Mouse (Mus musculus) CH12.LX (cell line): ENCODE measurements at regions not wholly inside any gene's neighbourhood (a gene's known extent, or its start where the extent isn't known, plus 50 kb on each side); places are given as distances from the start of the nearest gene placed in this dataset.

Source experiments
- DNase-seq: peaks from one replicate; pipeline ENCODE4 v3.0.0-alpha.2; 2013; ENCODE audit errors: extremely low read depth
- H3K27ac ChIP-seq: 2 replicates; pipeline ENCODE4 v1.5.1; 2012; ENCODE audit warnings: low read depth, mild to moderate bottlenecking, control low read depth, moderate library complexity; ENCODE audit not compliant: insufficient read depth
- H3K27me3 ChIP-seq: replicated peaks from 2 replicates; pipeline ENCODE3; 2012; ENCODE audit warnings: inconsistent platforms
- H3K36me3 ChIP-seq, 2 experiments: replicated peaks in 1 of 2; 2 replicates each; pipeline versions ENCODE3 to v1.6.1; 2012; ENCODE audit warnings: inconsistent platforms in 1 of 2, low read length in 1 of 2, mild to moderate bottlenecking in 1 of 2, mixed read lengths in 1 of 2, moderate library complexity in 1 of 2; ENCODE audit not compliant: control insufficient read depth in 1 of 2, insufficient read depth in 1 of 2
- H3K4me1 ChIP-seq, 2 experiments: 2 replicates each; pipeline ENCODE4 v1.6.1; 2012; ENCODE audit warnings: inconsistent platforms in 1 of 2, moderate library complexity in 1 of 2; ENCODE audit not compliant: insufficient read depth in 2 of 2, control insufficient read depth in 1 of 2
- H3K4me2 ChIP-seq: 2 replicates; pipeline ENCODE4 v1.6.1; 2012; ENCODE audit warnings: low read depth, mild to moderate bottlenecking, control low read depth; ENCODE audit not compliant: poor library complexity, insufficient read depth, severe bottlenecking
- H3K4me3 ChIP-seq, 3 experiments: fragments of 150-350 bp in 1 of 3; sonication (generic) in 1 of 3; replicated peaks in 1 of 3; 2 replicates each; pipeline versions ENCODE3 to v1.5.1; 2011 to 2012; ENCODE audit warnings: low read depth in 2 of 3, low read length in 2 of 3, mild to moderate bottlenecking in 2 of 3, moderate library complexity in 2 of 3, control low read depth in 1 of 3, improper control_type of control experiment in 1 of 3, inconsistent platforms in 1 of 3, mixed read lengths in 1 of 3; ENCODE audit not compliant: poor library complexity in 1 of 3
- H3K79me2 ChIP-seq: replicated peaks from 2 replicates; pipeline ENCODE4 v1.6.1; 2012; ENCODE audit warnings: mild to moderate bottlenecking, moderate library complexity; ENCODE audit not compliant: control insufficient read depth, poor library complexity, insufficient read depth, severe bottlenecking; ENCODE audit errors: extremely low read depth
- H3K9ac ChIP-seq: 2 replicates; pipeline ENCODE4 v1.6.1; 2012; ENCODE audit warnings: low read depth, mild to moderate bottlenecking, control low read depth, moderate library complexity; ENCODE audit not compliant: insufficient read depth
- H3K9me3 ChIP-seq: replicated peaks from 2 replicates; pipeline ENCODE3; 2012; ENCODE audit warnings: low read length, inconsistent platforms, mixed read lengths
- CHD1 ChIP-seq: IDR thresholded peaks from 2 replicates; pipeline ENCODE4 v1.6.1; 2012; ENCODE audit warnings: low read depth, low read length, improper control_type of control experiment, inconsistent platforms
- EP300 ChIP-seq: IDR thresholded peaks from 2 replicates; pipeline ENCODE4 v1.6.1; 2011; ENCODE audit warnings: low read length, improper control_type of control experiment
- ETS1 ChIP-seq: conservative IDR thresholded peaks from 2 replicates; pipeline ENCODE4 v1.6.1; 2012; ENCODE audit warnings: low read depth, mild to moderate bottlenecking, inconsistent platforms, low read length, improper control_type of control experiment, moderate library complexity
- HCFC1 ChIP-seq: IDR thresholded peaks from 2 replicates; pipeline ENCODE4 v1.6.1; 2012; ENCODE audit warnings: low read depth, mild to moderate bottlenecking, inconsistent platforms, low read length, improper control_type of control experiment
- JUND ChIP-seq: conservative IDR thresholded peaks from 2 replicates; pipeline ENCODE4 v1.6.1; 2011; ENCODE audit warnings: low read depth, low read length, improper control_type of control experiment
- KAT2A ChIP-seq: IDR thresholded peaks from 2 replicates; pipeline ENCODE4 v1.6.1; 2012; ENCODE audit warnings: low read length, improper control_type of control experiment, inconsistent platforms; ENCODE audit not compliant: insufficient replicate concordance
- MAFK ChIP-seq: IDR thresholded peaks from 2 replicates; pipeline ENCODE4 v1.6.1; 2011; ENCODE audit warnings: low read length, improper control_type of control experiment; ENCODE audit not compliant: insufficient replicate concordance
- MAX ChIP-seq: IDR thresholded peaks from 2 replicates; pipeline ENCODE4 v1.6.1; 2011; ENCODE audit warnings: low read length, improper control_type of control experiment
- MEF2A ChIP-seq: IDR thresholded peaks from 2 replicates; pipeline ENCODE4 v1.6.1; 2014; ENCODE audit warnings: low read depth, mild to moderate bottlenecking, inconsistent platforms, low read length, improper control_type of control experiment, borderline replicate concordance
- POLR2A ChIP-seq: IDR thresholded peaks from 2 replicates; pipeline ENCODE4 v1.6.1; 2011; ENCODE audit warnings: low read depth, mild to moderate bottlenecking, improper control_type of control experiment, low read length
- RAD21 ChIP-seq: IDR thresholded peaks from 2 replicates; pipeline ENCODE4 v1.6.1; 2011; ENCODE audit warnings: low read depth, mild to moderate bottlenecking, low read length, improper control_type of control experiment, moderate library complexity
- RCOR1 ChIP-seq: conservative IDR thresholded peaks from 2 replicates; pipeline ENCODE4 v1.6.1; 2012; ENCODE audit warnings: low read depth, mild to moderate bottlenecking, inconsistent platforms, low read length, improper control_type of control experiment
- SMC3 ChIP-seq: IDR thresholded peaks from 2 replicates; pipeline ENCODE4 v1.6.1; 2011; ENCODE audit warnings: low read depth, low read length, improper control_type of control experiment
- TBP ChIP-seq: conservative IDR thresholded peaks from 2 replicates; pipeline ENCODE4 v1.6.1; 2011; ENCODE audit warnings: low read depth, low read length, improper control_type of control experiment
- ZC3H11A ChIP-seq: IDR thresholded peaks from 2 replicates; pipeline ENCODE4 v1.6.1; 2012; ENCODE audit warnings: low read depth, mild to moderate bottlenecking, inconsistent platforms, low read length, improper control_type of control experiment
- ZNF384 ChIP-seq: IDR thresholded peaks from 2 replicates; pipeline ENCODE4 v1.6.1; 2012; ENCODE audit warnings: low read depth, low read length, improper control_type of control experiment, inconsistent platforms
- dilution Hi-C: fragments of 300-500 bp; cut with MboI; formaldehyde crosslinking; loops from 2 replicates; pipeline ENCODE4 v1.14.3; 2020; ENCODE audit warnings: low sequenced_read_pairs; ENCODE audit not compliant: extremely low pct_unique_long_range_greater_than_20kb, extremely low pct_ligation_motif_present
- in situ Hi-C: fragments of 300-500 bp; cut with MboI; formaldehyde crosslinking; loops from 3 replicates; pipeline ENCODE4 v1.14.3; 2019; ENCODE audit warnings: low sequenced_read_pairs, low pct_ligation_motif_present, low pct_unique_long_range_greater_than_20kb, mixed read lengths

DNA sequence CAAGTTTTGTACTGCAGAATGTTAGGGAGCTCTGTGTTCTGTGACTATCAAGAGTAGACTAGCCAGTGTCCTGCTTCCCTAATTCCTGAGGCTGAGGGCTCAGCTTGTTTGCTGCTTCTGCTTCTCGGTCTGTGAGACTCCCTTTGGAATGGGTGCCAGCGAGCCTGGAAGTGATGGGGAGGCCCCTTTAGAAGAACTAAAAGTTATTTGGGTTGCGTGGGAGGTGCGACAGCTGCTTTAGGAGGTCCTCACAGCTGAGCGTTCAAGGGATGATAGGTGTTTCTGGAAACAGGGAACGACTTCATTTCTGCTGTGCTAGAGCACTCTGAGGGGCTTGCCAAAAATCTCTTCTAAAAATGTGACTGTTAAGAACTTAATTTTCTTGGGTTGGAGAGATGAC lies 305.7 kb downstream of the Foxo1 start:
- Histone ChIP-seq H3K36me3 (no peaks in the 10 kb centered on the region), H3K9me3 (no peaks in the 10 kb centered on the region), H3K27me3 (no peaks in the 10 kb centered on the region), H3K4me1 (peaks cover 0 to 16% of the 10 kb centered on the region in 2 experiments; a peak in 3 of 4 replicates), H3K79me2 (no peaks in the 10 kb centered on the region), H3K4me2 (no peak overlapping the region), H3K9ac (no peak overlapping the region), H3K27ac (no peak overlapping the region), H3K4me3 (no peak overlapping the region)
- TF ChIP-seq MEF2A: no peak
- no peak for TF ChIP-seq MAFK
- TF ChIP-seq EP300: no peak
- TF ChIP-seq RAD21: no peak
- TF ChIP-seq JUND: no peak
- TF ChIP-seq ZNF384: no peak
- TF ChIP-seq MAX: no peak
- no peak for TF ChIP-seq HCFC1
- TF ChIP-seq TBP: no peak
- no peak for TF ChIP-seq SMC3
- no peak for TF ChIP-seq RCOR1
- no peak for TF ChIP-seq KAT2A
- TF ChIP-seq CHD1: no peak
- DNase-seq: no peak
- dilution Hi-C loops (no loop called here), in situ Hi-C loops (no loop called here)

DNA sequence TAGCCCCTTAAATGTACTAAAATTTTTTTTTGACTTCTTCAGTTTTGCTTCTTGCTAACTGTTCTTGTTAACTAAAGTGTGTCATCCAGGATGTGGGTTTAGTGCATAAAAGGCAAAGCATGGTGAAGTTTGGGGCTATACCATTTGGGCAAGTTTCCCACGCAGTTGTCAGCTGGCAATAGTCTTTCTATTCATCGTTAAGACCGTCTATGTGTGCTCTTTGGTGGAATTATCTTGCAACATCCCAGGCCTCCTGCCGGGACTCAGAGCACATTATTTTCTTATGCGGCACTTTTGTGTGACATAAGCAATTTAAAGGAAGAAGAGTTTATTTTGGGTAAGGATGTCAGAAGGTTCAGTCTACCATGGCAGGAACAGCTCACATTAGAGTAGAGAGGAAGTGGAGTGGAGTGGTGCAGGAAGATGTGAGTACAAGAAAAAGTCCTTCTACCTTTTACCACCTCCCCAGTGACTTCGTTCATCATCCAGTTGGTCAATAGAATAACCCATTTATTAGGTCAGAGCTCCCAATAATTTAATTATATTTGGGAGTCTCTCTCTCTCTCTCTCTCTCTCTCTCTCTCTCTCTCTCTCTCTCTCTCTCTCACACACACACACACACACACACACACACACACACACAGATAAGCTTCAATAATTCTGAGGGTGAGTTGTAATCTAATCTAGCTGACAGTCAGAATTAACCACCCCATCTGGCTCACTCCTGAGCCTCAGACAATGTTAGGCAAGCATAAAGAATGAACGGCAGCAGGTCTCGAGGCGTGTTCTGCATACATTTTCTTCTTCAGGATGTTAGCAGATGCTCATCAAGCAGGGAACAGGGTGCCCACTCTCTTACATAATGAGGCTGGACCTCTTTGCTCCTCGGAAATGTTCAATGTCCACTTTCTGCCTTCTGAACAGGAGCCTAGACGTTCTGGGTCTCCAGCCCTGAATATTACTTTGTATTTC lies 304.7 kb downstream of the Foxo1 start:
- Histone ChIP-seq H3K4me3 (no peak overlapping the region), H3K9ac (no peak overlapping the region), H3K27me3 (no peaks in the 10 kb centered on the region), H3K9me3 (no peaks in the 10 kb centered on the region), H3K36me3 (no peaks in the 10 kb centered on the region), H3K4me2 (no peak overlapping the region), H3K27ac (no peak overlapping the region), H3K79me2 (no peaks in the 10 kb centered on the region), H3K4me1 (peaks cover 0 to 26% of the 10 kb centered on the region in 2 experiments; a peak in 3 of 4 replicates)
- TF ChIP-seq ETS1 (no peak), MAX (no peak), CHD1 (no peak), MEF2A (no peak), ZC3H11A (no peak), RCOR1 (no peak), POLR2A (no peak)
- dilution Hi-C loops (no loop called here), in situ Hi-C loops (no loop called here)
- DNase-seq: no peak
